Mouse (Mus musculus) small intestine, adult 2 months (tissue): ENCODE measurements around the gene Gm13290. TPM values are rescaled to one million over a fixed set of nuclear protein-coding genes. Genes with fewer than 3 reads are reported as not detected.
"Not testable (repeated sequence)": the region's sequence is repeated elsewhere in the genome, so short reads cannot be mapped to it uniquely, and the experiment has no call there.

ENCODE experiments used
- H3K27ac ChIP-seq: fragments of 200-500 bp; 2 replicates; pipeline ENCODE4 v1.5.1; 2012; ENCODE audit warnings: low read depth, low read length, control low read depth, inconsistent platforms; ENCODE audit not compliant: insufficient read depth
- H3K27me3 ChIP-seq: fragments of 200-500 bp; 2 replicates; pipeline ENCODE4 v1.6.1; 2012; ENCODE audit warnings: mild to moderate bottlenecking, moderate library complexity, low read length, inconsistent platforms; ENCODE audit not compliant: control insufficient read depth, insufficient read depth
- H3K36me3 ChIP-seq: fragments of 200-500 bp; 2 replicates; pipeline ENCODE4 v1.6.1; 2012; ENCODE audit warnings: mild to moderate bottlenecking, low read length, control low read depth, inconsistent platforms; ENCODE audit not compliant: control insufficient read depth, insufficient read depth
- H3K4me1 ChIP-seq: fragments of 200-500 bp; 2 replicates; pipeline ENCODE4 v1.6.1; 2012; ENCODE audit warnings: low read length, inconsistent platforms, mixed read lengths; ENCODE audit not compliant: control insufficient read depth, insufficient read depth, insufficient read length
- H3K4me3 ChIP-seq: fragments of 200-500 bp; 2 replicates; pipeline ENCODE4 v1.5.1; 2012; ENCODE audit warnings: low read depth, mild to moderate bottlenecking, control low read depth, inconsistent platforms, low read length, moderate library complexity
- CTCF ChIP-seq: fragments of 200-500 bp; IDR thresholded peaks from 2 replicates; pipeline ENCODE4 v1.5.1; 2012; ENCODE audit warnings: low read depth, mild to moderate bottlenecking, control low read depth, inconsistent platforms, low read length, moderate library complexity, mixed read lengths; ENCODE audit not compliant: insufficient replicate concordance, insufficient read length; ENCODE audit errors: extremely low read depth
- POLR2A ChIP-seq: fragments of 200-500 bp; IDR thresholded peaks from 2 replicates; pipeline ENCODE4 v1.6.1; 2012; ENCODE audit warnings: low read depth, mild to moderate bottlenecking, control low read depth, inconsistent platforms, low read length, moderate library complexity
- WGBS: fragments of 180-500 bp; shearing (Covaris S2); methylation state at CpG from one replicate; pipeline ENCODE4 v1.1.7; 2018; 5-methylcytosine and 5-hydroxymethylcytosine counted together
- polyA plus RNA-seq: library from polyadenylated mRNA; depleted of rRNA; stranded (reverse); fragments of >200 nt; gene quantifications from 2 replicates; pipeline ENCODE4 v1.2.3, GENCODE M21; 2012

Gm13290 gene
- polyA plus RNA-seq, 1 experiment, result not detected

DNA sequence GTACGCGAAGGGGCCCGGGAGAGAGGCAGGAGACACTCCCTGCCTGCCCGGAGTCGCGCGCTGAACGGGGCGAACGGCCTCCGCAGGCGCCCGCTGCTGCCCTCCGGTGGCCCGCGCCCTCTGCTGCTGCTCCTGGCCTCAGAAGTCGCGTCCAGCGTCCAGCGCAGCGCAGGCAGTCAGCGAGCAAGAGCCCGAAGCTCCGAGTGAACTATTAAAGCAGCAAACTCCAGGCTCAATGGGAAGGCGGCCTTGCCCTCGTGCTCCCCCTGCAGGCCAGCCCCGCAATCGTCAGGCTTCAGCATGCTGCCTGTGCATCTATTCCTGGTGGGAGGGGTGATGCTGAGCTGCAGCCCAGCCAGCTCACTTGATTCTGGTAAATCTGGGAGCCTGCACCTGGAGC, 17.6 kb downstream of the Gm13290 start, which contains the start of gene Gm13278:
Gene Gm13278, plus strand, starts transcription at position 301 of the 400 bp plus-strand sequence.
- H3K27ac ChIP-seq, H3K4me3 ChIP-seq, H3K27me3 ChIP-seq, H3K4me1 ChIP-seq, H3K36me3 ChIP-seq: not testable (repeated sequence)
- no CpG with 5 or more reads among the region's 28 CpGs for WGBS

- H3K27me3 ChIP-seq, H3K36me3 ChIP-seq, H3K4me1 ChIP-seq, H3K4me3 ChIP-seq, H3K27ac ChIP-seq: not testable (repeated sequence)
- under 1% methylated on average over 16 of the region's 52 CpGs for WGBS
These were observed 20.5 kb downstream of the Gm13290 start, which contains the start of gene Gm13275 for GRCm38 (mm10) chr4:88793936-88794675. Gm13275 (plus strand) TSS chr4:88794487.

DNA sequence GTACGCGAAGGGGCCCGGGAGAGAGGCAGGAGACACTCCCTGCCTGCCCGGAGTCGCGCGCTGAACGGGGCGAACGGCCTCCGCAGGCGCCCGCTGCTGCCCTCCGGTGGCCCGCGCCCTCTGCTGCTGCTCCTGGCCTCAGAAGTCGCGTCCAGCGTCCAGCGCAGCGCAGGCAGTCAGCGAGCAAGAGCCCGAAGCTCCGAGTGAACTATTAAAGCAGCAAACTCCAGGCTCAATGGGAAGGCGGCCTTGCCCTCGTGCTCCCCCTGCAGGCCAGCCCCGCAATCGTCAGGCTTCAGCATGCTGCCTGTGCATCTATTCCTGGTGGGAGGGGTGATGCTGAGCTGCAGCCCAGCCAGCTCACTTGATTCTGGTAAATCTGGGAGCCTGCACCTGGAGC, 23.5 kb downstream of the Gm13290 start, which contains the start of gene Gm13279:
Gene Gm13279, plus strand, starts transcription at position 301 of the 400 bp plus-strand sequence.
- no CpG with 5 or more reads among the region's 28 CpGs for WGBS
- H3K36me3 ChIP-seq, H3K4me1 ChIP-seq, H3K27me3 ChIP-seq, H3K27ac ChIP-seq, H3K4me3 ChIP-seq: not testable (repeated sequence)

- H3K27ac ChIP-seq, H3K4me3 ChIP-seq, H3K4me1 ChIP-seq, H3K36me3 ChIP-seq, H3K27me3 ChIP-seq: not testable (repeated sequence)
- WGBS, result 7% methylated on average over 6 of the region's 7 CpGs
These were observed 25.7 kb downstream of the Gm13290 start, which contains the start of gene Gm13285 for GRCm38 (mm10) chr4:88799365-88799764. Gm13285 (plus strand) TSS chr4:88799665.

GRCm38 (mm10) chr4:88802954-88803353, 29.3 kb downstream of the Gm13290 start, which contains the start of gene Gm13287:
Gm13287 (plus strand) TSS chr4:88803254.
- H3K4me3 ChIP-seq, H3K36me3 ChIP-seq, H3K27ac ChIP-seq, H3K4me1 ChIP-seq, H3K27me3 ChIP-seq: not testable (repeated sequence)
- no CpG with 5 or more reads among the region's 29 CpGs for WGBS

GRCm38 (mm10) chr4:88805231-88805630, 31.6 kb downstream of the Gm13290 start, which contains the start of gene Gm13288:
Gm13288 (plus strand) TSS chr4:88805531.
- H3K36me3 ChIP-seq, H3K4me1 ChIP-seq, H3K27ac ChIP-seq, H3K27me3 ChIP-seq: not testable (repeated sequence)
- H3K4me3 ChIP-seq, result peak within 1 kb of the TSS; percentile 49
- WGBS, result no CpG with 5 or more reads among the region's 8 CpGs

- WGBS, result 0% methylated on average over 13 of the region's 34 CpGs
- not testable (repeated sequence) for H3K4me1 ChIP-seq, H3K27ac ChIP-seq, H3K27me3 ChIP-seq, H3K36me3 ChIP-seq
- H3K4me3 ChIP-seq, result peak overlapping the region; percentile 49
These were observed 32.1 kb downstream of the Gm13290 start for GRCm38 (mm10) chr4:88805761-88806160.

DNA sequence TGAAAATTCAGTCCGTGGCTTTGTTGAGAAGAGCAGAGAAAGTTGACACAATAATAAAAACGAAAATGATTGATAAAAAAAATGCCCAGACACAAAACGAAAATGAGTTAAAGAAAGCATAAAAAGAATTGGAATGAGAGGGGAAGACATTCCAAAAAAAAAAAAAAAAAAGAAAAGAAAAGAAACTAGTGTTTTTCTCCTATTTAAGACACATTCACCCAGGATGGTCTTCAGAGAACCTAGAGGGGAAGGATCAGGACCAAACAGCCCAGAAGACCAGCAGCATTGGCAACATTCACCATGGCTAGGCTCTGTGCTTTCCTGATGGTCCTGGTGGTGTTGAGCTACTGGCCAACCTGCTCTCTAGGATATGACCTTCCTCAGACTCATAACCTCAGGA, 42.3 kb downstream of the Gm13290 start, which contains the start of gene Ifna7:
Gene Ifna7, plus strand, starts transcription at position 301 of the 400 bp plus-strand sequence.
- H3K4me1 ChIP-seq, result no peaks in the 10 kb centered on the region
- no peak for TF ChIP-seq CTCF
- no peak for TF ChIP-seq POLR2A
- no peak within 1 kb of the TSS for H3K4me3 ChIP-seq
- H3K27me3 ChIP-seq, result no peaks in the 10 kb centered on the region; the same call in 1 of the 2 replicates
- 51% methylated on average over 3 of the region's 3 CpGs for WGBS
- H3K27ac ChIP-seq, result no peak within 1 kb of the TSS
- no peaks in the 10 kb centered on the region for H3K36me3 ChIP-seq
